Mouse (Mus musculus) myocyte (in vitro differentiated cells): Measurements from ENCODE around the gene Acsf3.

Experiments used
- MAX ChIP-seq: IDR thresholded peaks from one replicate; pipeline ENCODE4 v1.6.1; 2011; ENCODE audit warnings: low read depth, mild to moderate bottlenecking, control low read depth
- POLR2A ChIP-seq: IDR thresholded peaks from one replicate; pipeline ENCODE4 v1.6.1; 2011; ENCODE audit warnings: low read depth, mild to moderate bottlenecking, control low read depth, moderate library complexity; ENCODE audit not compliant: insufficient read length
- POLR2AphosphoS2 ChIP-seq: IDR thresholded peaks from one replicate; pipeline ENCODE4 v1.6.1; 2011; ENCODE audit warnings: low read depth, control low read depth; ENCODE audit not compliant: insufficient read length
- SRF ChIP-seq: IDR thresholded peaks from one replicate; pipeline ENCODE4 v1.6.1; 2011; ENCODE audit warnings: low read depth; ENCODE audit not compliant: control insufficient read depth, insufficient read length
- TCF12 ChIP-seq: IDR thresholded peaks from one replicate; pipeline ENCODE4 v1.6.1; 2011; ENCODE audit warnings: mild to moderate bottlenecking, control low read depth; ENCODE audit not compliant: poor library complexity, insufficient read depth, severe bottlenecking

DNA sequence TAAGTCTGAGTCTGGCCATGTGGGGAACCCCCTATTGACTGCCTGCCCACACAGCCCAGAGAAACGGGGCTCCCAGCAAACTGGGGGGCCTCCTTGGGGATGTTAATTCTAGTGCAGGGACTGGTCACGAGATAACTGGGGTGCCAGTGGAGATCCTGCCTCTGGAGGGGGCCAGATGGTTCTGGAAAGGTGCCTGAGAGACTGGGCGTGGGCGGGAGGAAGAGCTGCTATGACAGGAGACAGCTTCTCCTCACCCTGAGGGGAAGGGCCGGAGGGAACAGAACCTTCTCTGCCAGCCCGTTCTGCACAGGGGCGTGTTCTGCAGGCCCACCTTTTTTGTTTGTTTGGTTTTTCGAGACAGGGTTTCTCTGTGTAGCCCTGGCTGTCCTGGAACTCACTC, 90.9 kb downstream of the Acsf3 start:
- no peak for TF ChIP-seq POLR2A
- no peak for TF ChIP-seq MAX
- no peak for TF ChIP-seq SRF
- no peak for TF ChIP-seq POLR2AphosphoS2
- no peak for TF ChIP-seq TCF12
